Mouse (Mus musculus) hindbrain, embryonic 12.5 days (tissue): ENCODE measurements at regions not wholly inside any gene's neighbourhood (a gene's known extent, or its start where the extent isn't known, plus 50 kb on each side); places are given as distances from the start of the nearest gene placed in this dataset.
A peak's percentile ranks its signal among the peaks of the same experiment; 100 is the strongest.

Source experiments
- ATAC-seq: fragments of 200-750 bp; cut with Nextera tagmentation; 2 replicates; pipeline ENCODE4 v1.8.0; 2017; ENCODE audit warnings: moderate TSS enrichment; ENCODE audit not compliant: low FRiP score
- H3K27ac ChIP-seq: fragments of 300-500 bp; sonication (generic); 2 replicates; pipeline ENCODE4 v1.5.1; 2016; ENCODE audit warnings: mild to moderate bottlenecking
- H3K27me3 ChIP-seq: fragments of 300-500 bp; sonication (generic); 2 replicates; pipeline ENCODE4 v1.6.1; 2016; ENCODE audit warnings: mild to moderate bottlenecking
- H3K36me3 ChIP-seq: fragments of 300-500 bp; sonication (generic); 2 replicates; pipeline ENCODE4 v1.6.1; 2016; ENCODE audit warnings: mild to moderate bottlenecking
- H3K4me1 ChIP-seq: fragments of 300-500 bp; sonication (generic); 2 replicates; pipeline ENCODE4 v1.6.1; 2016
- H3K4me2 ChIP-seq: fragments of 300-500 bp; sonication (generic); replicated peaks from 2 replicates; pipeline ENCODE4 v1.6.1; 2016; ENCODE audit warnings: mild to moderate bottlenecking
- H3K4me3 ChIP-seq: fragments of 300-500 bp; sonication (generic); 2 replicates; pipeline ENCODE4 v1.5.1; 2016; ENCODE audit warnings: mild to moderate bottlenecking
- H3K9ac ChIP-seq: fragments of 300-500 bp; sonication (generic); 2 replicates; pipeline ENCODE4 v1.6.1; 2016; ENCODE audit warnings: mild to moderate bottlenecking, moderate library complexity
- H3K9me3 ChIP-seq: fragments of 300-500 bp; sonication (generic); replicated peaks from 2 replicates; pipeline ENCODE4 v1.6.1; 2016; ENCODE audit warnings: mild to moderate bottlenecking
- WGBS: fragments of 180-500 bp; shearing (Covaris S2); methylation state at CpG from one replicate; pipeline ENCODE4 v1.1.7; 2016; 5-methylcytosine and 5-hydroxymethylcytosine counted together

GRCm38 (mm10) chr13:34800906-34801305, 66.3 kb downstream of the Fam50b start:
- H3K4me1 ChIP-seq: no peaks in the 10 kb centered on the region
- 75% methylated on average over 5 of the region's 5 CpGs for WGBS
- no peak overlapping the region for H3K9ac ChIP-seq
- ATAC-seq: no peak
- H3K27ac ChIP-seq: no peak overlapping the region
- H3K4me3 ChIP-seq: no peak overlapping the region
- H3K4me2 ChIP-seq: no peak overlapping the region
- H3K36me3 ChIP-seq: no peaks in the 10 kb centered on the region
- no peaks in the 10 kb centered on the region for H3K9me3 ChIP-seq
- no peaks in the 10 kb centered on the region for H3K27me3 ChIP-seq

- no peaks in the 10 kb centered on the region for H3K36me3 ChIP-seq
- H3K9ac ChIP-seq: no peak overlapping the region
- no peaks in the 10 kb centered on the region for H3K9me3 ChIP-seq
- ATAC-seq: peak; percentile 72
- H3K4me1 ChIP-seq: peaks cover 8% of the 10 kb centered on the region
- H3K27ac ChIP-seq: peak overlapping the region; percentile 12; the same call in 1 of the 2 replicates
- H3K4me2 ChIP-seq: no peak overlapping the region
- 44% methylated on average over 9 of the region's 9 CpGs for WGBS
- no peak overlapping the region for H3K4me3 ChIP-seq
- H3K27me3 ChIP-seq: no peaks in the 10 kb centered on the region
These were observed 68.5 kb upstream of the Prpf4b start for GRCm38 (mm10) chr13:34806532-34807092.

GRCm38 (mm10) chr13:34809536-34809935, 65.6 kb upstream of the Prpf4b start:
- Histone ChIP-seq H3K27ac (no peak overlapping the region), H3K36me3 (no peaks in the 10 kb centered on the region), H3K4me3 (no peak overlapping the region), H3K4me1 (peaks cover 16% of the 10 kb centered on the region), H3K9ac (no peak overlapping the region), H3K9me3 (no peaks in the 10 kb centered on the region; the same call in 1 of the 2 replicates), H3K4me2 (no peak overlapping the region), H3K27me3 (no peaks in the 10 kb centered on the region)
- WGBS: 88% methylated on average over 1 of the region's 1 CpGs
- no peak for ATAC-seq

- peak overlapping the region; percentile 87 for H3K27ac ChIP-seq
- peak overlapping the region; percentile 34 for H3K4me2 ChIP-seq
- no peak overlapping the region for H3K4me3 ChIP-seq
- H3K9ac ChIP-seq: peak overlapping the region; percentile 35; the same call in 1 of the 2 replicates
- ATAC-seq: peak; percentile 94
- no peaks in the 10 kb centered on the region for H3K36me3 ChIP-seq
- no peaks in the 10 kb centered on the region for H3K27me3 ChIP-seq
- 17% methylated on average over 18 of the region's 18 CpGs for WGBS
- H3K9me3 ChIP-seq: no peaks in the 10 kb centered on the region; the same call in 1 of the 2 replicates
- peaks cover 21% of the 10 kb centered on the region for H3K4me1 ChIP-seq
These were observed 60.7 kb upstream of the Prpf4b start for GRCm38 (mm10) chr13:34814161-34815056.

- 11% methylated on average over 3 of the region's 3 CpGs for WGBS
- H3K4me3 ChIP-seq: no peak overlapping the region
- no peaks in the 10 kb centered on the region for H3K27me3 ChIP-seq
- H3K9me3 ChIP-seq: no peaks in the 10 kb centered on the region; the same call in 1 of the 2 replicates
- H3K27ac ChIP-seq: peak overlapping the region; percentile 87
- no peak for ATAC-seq
- peaks cover 21% of the 10 kb centered on the region for H3K4me1 ChIP-seq
- peak overlapping the region; percentile 34 for H3K4me2 ChIP-seq
- no peaks in the 10 kb centered on the region for H3K36me3 ChIP-seq
- H3K9ac ChIP-seq: no peak overlapping the region
These were observed 60.1 kb upstream of the Prpf4b start for GRCm38 (mm10) chr13:34815057-34815410.

- no peak overlapping the region for H3K27ac ChIP-seq
- H3K36me3 ChIP-seq: no peaks in the 10 kb centered on the region
- H3K27me3 ChIP-seq: no peaks in the 10 kb centered on the region
- no peak overlapping the region for H3K4me3 ChIP-seq
- WGBS: 84% methylated on average over 5 of the region's 5 CpGs
- H3K4me1 ChIP-seq: peaks cover 23% of the 10 kb centered on the region
- no peak overlapping the region for H3K9ac ChIP-seq
- no peak for ATAC-seq
- no peak overlapping the region for H3K4me2 ChIP-seq
- H3K9me3 ChIP-seq: no peaks in the 10 kb centered on the region; the same call in 1 of the 2 replicates
These were observed 56.9 kb upstream of the Prpf4b start for GRCm38 (mm10) chr13:34818211-34818610.

- Histone ChIP-seq H3K4me1 (peaks cover 8% of the 10 kb centered on the region), H3K27me3 (no peaks in the 10 kb centered on the region), H3K4me3 (no peak overlapping the region), H3K9ac (no peak overlapping the region), H3K36me3 (no peaks in the 10 kb centered on the region), H3K4me2 (no peak overlapping the region), H3K27ac (no peak overlapping the region), H3K9me3 (no peaks in the 10 kb centered on the region)
- ATAC-seq: no peak; the same call in 1 of the 2 replicates
- 71% methylated on average over 4 of the region's 4 CpGs for WGBS
These were observed 54.7 kb upstream of the Prpf4b start for GRCm38 (mm10) chr13:34820423-34820822.

- H3K27ac ChIP-seq: no peak overlapping the region
- H3K9ac ChIP-seq: no peak overlapping the region
- no peaks in the 10 kb centered on the region for H3K27me3 ChIP-seq
- no peaks in the 10 kb centered on the region for H3K9me3 ChIP-seq
- no peak for ATAC-seq
- 88% methylated on average over 3 of the region's 3 CpGs for WGBS
- H3K36me3 ChIP-seq: no peaks in the 10 kb centered on the region
- H3K4me2 ChIP-seq: no peak overlapping the region
- H3K4me1 ChIP-seq: 0 out of 2 replicates have a peak, but pooled peaks cover 3% of the 10 kb centered on the region
- no peak overlapping the region for H3K4me3 ChIP-seq
These were observed 53.2 kb upstream of the Prpf4b start for GRCm38 (mm10) chr13:34821946-34822345.

GRCm38 (mm10) chr13:34824157-34824556, 50.9 kb upstream of the Prpf4b start:
- no peaks in the 10 kb centered on the region for H3K9me3 ChIP-seq
- H3K4me3 ChIP-seq: no peak overlapping the region
- 74% methylated on average over 1 of the region's 1 CpGs for WGBS
- H3K36me3 ChIP-seq: no peaks in the 10 kb centered on the region
- H3K27ac ChIP-seq: no peak overlapping the region
- no peaks in the 10 kb centered on the region for H3K27me3 ChIP-seq
- no peak for ATAC-seq
- H3K4me2 ChIP-seq: no peak overlapping the region
- H3K4me1 ChIP-seq: peaks cover 11% of the 10 kb centered on the region
- no peak overlapping the region for H3K9ac ChIP-seq
